Mouse (Mus musculus): ENCODE measurements at regions not wholly inside any gene's neighbourhood (a gene's known extent, or its start where the extent isn't known, plus 50 kb on each side); places are given as distances from the start of the nearest gene placed in this dataset.
A peak's percentile ranks its signal among the peaks of the same experiment; 100 is the strongest.

DNA sequence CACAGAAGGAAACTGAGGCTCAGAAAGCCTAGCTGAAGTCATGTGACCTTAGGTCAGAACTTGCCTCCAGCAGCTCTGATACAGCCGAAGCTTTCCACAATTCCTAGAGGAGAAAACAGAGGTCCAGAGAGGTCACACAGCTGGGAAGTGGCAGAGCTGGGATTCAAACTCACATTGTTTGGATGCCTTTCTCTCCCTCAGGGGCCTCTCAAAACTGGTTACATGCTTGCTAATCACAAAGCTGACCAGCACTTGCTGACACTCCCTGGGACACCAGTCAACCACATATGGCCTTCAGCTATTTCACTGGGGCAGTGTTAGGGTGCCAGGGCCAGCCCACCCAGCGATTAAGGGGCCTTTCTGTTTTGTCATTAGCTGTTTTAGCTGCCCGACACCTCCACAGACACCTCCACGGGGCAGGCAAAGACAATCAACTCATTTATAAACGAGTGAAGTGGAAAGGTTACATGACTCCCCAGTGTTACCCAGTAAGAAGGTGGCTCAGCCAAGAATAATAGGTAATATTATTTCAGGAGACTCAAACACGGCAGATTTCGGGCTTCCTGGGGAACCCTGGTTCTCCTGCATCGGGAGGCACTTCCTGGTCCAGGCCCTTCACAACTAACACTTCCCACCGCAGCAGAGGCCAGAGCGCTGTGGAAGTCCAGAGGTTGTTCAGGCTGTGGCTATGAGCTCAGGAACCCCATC lies 71.4 kb downstream of the 2410131K14Rik start:
- no peak for DNase-seq (ENCODE audit: low spot score in 2 of 2)

- DNase-seq (ENCODE audit: low spot score in 2 of 2): no peak
These were observed 73.0 kb downstream of the 2410131K14Rik start for GRCm38 (mm10) chr5:118318073-118318472.

DNA sequence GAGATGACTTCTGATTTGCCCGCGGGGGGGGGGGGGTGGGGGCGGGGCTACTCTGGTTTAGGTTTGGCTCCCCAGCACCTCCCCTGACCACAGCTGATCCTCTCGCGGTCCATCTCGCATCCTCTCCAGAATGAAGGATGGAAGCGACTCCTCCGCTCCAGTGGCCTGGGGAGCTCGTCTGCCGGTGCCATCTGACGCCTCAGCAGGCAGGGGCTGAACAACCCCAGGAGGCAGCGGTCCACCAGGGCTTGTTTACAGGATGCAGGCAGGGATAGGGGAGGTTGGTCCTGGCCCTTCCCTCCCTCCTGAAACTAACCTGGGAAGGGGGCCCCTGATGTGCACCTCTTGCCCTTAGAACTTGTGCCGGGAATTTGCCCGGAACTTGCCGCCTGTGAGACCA lies 73.9 kb downstream of the 2410131K14Rik start:
- no peak for DNase-seq (ENCODE audit: low spot score in 2 of 2)

DNA sequence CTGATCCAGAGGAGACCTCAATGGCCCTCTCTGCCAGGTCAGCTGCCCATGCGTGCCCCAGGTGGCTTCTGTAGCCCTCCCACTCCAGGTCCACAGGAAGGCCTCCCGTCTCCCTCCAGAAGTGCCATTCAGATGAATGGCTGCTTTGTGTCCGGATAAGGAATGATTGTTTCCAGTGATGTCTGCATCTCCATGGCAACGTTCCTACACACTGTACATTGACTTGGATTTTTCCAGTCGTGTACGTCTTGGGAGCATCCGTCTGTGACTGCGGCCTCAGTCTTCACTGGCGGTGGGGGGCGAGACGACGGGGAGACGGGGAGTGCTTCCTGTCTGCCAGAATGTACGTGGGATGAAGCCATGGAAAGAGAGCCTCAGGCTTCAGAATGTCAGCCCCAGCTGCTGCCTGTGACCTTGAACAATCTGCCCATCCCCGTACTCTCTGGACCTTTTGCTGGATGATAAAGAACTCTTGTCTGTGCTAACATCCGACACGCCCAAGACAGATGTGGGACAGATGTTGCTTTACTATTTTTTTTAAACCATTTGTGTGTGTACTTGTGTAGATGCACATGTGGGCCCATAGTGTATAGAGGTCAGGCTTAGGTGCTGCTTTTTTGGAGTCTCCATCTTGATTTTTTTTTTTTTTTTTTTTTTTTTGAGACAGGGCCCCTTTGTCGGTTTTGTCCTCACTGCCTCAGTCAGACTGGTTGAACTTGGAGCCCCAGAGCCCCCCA lies 76.9 kb downstream of the 2410131K14Rik start:
- peak in 1 of 2 experiments; percentile 21 for DNase-seq (ENCODE audit: low spot score in 2 of 2)

DNA sequence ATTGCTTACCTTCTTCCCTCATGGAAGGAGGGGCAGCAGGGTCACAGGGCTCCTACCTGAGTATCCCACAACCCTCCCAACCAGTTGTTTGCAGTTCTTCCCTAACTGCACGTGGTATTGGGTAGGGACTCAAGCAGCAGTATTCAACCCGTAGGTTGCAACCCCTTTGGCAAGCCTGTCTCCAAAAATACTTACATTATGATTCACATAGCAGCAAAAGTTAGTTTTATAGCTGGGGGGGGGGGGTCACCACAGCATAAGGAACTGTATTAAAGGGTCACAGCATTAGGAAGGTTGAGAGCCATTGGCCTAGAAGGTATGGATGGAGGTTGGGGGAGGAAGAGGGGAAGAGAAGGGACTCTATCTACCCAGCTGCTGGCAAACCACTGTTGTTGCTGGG lies 78.1 kb downstream of the 2410131K14Rik start:
- no peak for DNase-seq (ENCODE audit: low spot score in 2 of 2)

- DNase-seq (ENCODE audit: low spot score in 2 of 2): peak; percentile 56 to 72
These were observed 82.0 kb downstream of the 2410131K14Rik start for GRCm38 (mm10) chr5:118326837-118327541.

- no peak for DNase-seq (ENCODE audit: low spot score in 2 of 2)
These were observed 83.1 kb downstream of the 2410131K14Rik start for GRCm38 (mm10) chr5:118327961-118328712.

GRCm38 (mm10) chr5:118329143-118329542 lies 84.1 kb downstream of the 2410131K14Rik start:
- DNase-seq (ENCODE audit: low spot score in 2 of 2): no peak

DNA sequence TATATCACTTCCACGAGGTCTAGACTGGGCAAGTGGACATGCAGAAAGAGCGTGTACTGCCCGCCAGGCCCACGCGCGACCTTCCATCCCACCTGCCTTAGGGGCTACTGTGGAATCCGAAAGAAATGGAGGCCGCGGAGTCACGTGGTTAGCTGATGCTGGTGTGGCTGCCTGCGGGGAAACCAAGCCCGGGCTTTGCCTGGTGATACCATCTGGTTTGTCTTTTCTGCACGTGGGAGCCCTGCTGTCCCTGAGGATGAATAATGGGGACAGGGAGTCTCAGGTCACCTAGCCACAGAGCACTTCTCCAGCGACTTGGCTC lies 86.2 kb downstream of the 2410131K14Rik start:
- DNase-seq (ENCODE audit: low spot score in 2 of 2): peak in 1 of 2 experiments; percentile 68

DNA sequence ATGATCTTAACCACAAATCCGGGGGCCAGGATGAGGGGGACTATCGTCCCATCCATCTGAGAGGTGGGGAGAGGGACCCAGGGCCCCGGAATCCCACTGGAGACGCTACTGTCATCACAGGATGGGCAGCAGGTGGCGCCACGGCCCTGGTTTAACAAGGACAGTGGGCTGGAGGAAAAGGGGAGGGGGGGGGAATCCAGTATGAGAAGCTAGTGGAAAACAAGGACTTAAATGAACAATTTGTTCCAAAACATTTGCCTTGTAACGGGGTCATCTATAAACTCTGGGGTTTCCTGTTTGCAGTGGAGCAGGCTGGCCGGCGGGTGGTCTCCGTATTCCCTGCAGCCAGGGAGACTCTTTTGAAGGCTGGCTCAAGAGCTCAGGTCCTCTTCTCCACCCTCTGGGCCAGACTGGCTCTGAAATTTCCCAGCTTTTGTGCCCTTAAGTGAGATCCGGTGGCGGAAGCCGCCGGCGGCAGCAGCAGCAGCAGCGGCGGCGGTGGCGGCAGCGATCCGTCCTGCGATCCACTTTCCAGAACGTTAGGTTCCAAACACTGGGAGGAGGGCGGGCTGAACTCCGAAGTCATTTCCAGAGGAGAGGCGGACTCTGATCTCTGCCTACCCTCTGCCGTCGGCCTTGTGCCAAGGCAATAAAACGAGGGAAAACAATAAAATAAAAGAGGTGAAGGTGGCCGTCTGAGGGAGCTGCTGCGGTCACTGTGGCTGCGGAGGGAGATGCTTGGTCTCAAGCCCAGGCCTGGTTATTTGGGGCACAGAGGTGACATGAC lies 86.8 kb downstream of the 2410131K14Rik start:
- peak; percentile 24 to 88 for DNase-seq (ENCODE audit: low spot score in 2 of 2)

DNA sequence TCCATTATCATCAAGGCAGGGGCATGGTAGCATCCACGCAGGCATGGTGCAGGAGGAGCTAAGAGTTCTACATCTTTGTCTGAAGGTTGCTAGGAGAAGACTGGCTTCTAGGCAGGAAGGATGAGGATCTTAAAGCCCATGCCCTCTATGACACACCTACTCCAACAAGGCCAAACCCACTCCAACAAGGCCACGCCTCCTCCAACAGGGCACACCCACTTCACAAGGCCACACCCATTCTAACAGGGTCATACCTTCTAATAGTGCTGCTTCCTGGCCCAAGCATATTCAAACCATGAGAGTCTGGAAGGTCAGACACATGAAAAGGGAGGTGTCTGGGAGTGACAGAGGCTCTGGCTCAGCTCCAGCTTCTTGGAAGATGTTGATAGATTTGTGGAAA lies 89.0 kb downstream of the 2410131K14Rik start:
- no peak for DNase-seq (ENCODE audit: low spot score in 2 of 2)

DNA sequence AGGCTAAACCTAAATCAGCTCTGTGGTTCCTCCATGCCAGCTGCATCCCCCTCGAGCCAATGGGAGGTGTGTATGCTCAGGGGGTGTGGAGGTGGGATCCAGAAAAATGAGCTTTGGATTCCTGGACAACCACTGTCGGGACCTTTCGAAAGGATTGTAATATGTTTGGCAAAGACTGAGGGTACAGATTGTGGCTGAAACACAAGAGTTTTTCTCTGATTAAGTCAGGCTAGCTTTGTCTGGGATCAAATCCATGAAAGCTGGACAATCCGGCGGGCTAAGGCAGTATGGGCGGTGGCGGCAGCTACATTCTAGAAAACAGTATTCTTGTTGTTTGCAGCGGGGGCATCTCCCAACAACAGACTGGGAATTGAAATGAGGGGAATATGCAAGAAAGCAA lies 93.2 kb downstream of the 2410131K14Rik start:
- DNase-seq (ENCODE audit: low spot score in 2 of 2): no peak

GRCm38 (mm10) chr5:118339676-118340661 lies 94.9 kb downstream of the 2410131K14Rik start:
- peak in 1 of 2 experiments; percentile 23 for DNase-seq (ENCODE audit: low spot score in 2 of 2)

DNA sequence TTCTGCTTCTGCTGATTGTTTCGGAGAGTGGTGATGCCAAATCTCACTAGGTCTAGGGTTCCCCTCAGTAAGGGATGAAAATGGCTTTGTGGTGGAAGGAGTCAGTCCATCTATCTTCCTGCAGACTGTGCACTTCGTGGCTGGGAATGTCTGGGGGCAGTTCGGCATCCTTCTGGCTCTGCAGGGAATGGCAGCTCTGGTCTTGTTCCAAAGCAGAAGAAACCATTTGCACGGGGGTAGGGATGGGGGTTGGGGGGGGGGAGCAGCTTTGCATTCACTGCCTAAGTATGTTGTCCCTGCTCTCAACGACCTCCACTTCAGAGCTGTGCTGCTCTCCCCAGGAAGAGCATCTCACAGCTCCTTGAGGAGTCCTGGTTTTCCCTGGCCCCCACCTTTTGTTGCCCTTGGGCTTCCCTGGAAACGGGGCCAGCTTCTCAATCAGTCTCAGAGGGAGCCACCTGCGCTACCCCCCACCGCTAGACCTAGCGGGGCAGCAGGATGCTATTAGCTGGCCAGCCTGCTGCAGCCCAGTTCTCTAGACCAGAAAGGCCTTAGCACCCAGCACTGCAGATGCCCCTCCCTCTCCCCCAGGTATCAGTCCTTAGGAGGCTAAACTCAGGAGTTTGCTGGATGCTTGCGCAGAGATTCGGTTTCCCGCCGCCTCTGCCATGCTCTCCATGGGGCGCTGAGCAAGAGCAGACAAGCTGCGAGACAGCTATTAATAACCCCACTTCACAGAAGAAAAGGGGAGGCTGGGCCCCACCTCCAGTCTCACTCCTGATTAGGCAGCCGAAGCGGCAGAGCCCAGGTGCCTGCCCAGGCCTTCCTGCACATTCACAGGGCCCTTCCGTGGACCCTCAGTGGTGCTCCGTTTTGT lies 98.7 kb downstream of the 2410131K14Rik start:
- DNase-seq (ENCODE audit: low spot score in 2 of 2): peak in 1 of 2 experiments; percentile 44

DNA sequence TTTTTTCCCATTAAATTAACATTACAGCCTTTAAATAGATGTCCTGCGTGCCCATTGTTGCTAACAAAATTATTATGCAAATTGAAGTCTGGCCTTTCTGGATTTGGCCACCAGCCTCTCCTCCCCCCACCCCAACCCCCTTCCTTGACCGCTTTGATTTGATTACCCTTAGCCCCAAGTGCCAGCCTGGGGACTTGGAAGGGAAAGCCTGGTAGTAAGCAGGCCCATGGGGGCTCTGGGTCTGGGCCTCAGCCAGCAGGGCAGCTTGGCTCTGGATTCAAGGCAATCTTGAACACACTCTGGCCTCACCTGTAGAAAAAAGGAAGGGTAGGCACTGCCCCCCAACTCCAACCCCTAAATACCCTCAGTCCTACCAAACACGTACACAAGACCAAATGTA lies 100.2 kb downstream of the 2410131K14Rik start:
- DNase-seq (ENCODE audit: low spot score in 2 of 2): no peak

- DNase-seq (ENCODE audit: low spot score in 2 of 2): no peak
These were observed 104.0 kb downstream of the 2410131K14Rik start for GRCm38 (mm10) chr5:118349057-118349456.

DNA sequence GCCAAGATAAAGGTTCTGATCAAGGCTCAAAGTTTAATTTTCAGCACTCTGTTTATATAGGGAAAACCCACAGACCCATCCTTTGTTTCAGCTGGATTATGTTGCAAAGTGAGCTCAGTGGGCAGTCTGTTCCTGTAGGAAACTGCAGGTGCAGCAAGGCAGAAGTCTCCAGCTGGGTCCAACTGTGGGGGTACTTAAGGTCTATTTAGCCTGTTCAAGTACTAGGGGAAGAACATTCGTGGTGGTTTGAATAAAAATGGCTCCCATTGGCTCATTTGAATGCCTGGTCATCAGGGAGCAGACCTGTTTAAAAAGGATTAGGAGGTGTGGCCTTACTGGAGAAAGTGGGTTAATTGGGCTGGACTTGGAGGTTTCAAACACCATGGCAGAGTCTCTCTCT lies 106.3 kb downstream of the 2410131K14Rik start:
- DNase-seq (ENCODE audit: low spot score in 2 of 2): no peak

DNA sequence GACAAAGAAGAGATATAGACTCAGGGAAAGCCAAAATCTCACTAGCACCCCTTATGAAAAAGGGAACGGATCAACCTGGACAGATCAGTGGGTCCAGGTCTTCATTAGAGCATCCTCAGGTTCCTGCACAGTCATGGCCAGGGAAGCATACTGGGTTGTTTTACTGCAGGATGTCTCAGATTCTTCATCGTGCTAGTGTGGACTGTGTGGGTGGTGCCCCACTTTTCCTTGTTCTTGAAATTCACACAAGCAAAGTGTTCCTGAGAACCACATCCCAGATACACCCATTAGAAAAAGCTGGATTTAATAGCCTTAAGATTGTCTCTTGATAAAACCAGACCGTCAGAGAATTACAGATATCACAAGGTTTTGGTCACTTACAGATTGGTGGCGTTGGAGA lies 107.1 kb downstream of the 2410131K14Rik start:
- DNase-seq (ENCODE audit: low spot score in 2 of 2): no peak
